Mouse (Mus musculus) kidney, embryonic 14.5 days (tissue): ENCODE results near the gene Limch1. TPM values are rescaled to one million over a fixed set of nuclear protein-coding genes. Genes with fewer than 3 reads are reported as not detected.

Experiments used
- ATAC-seq: fragments of 200-750 bp; cut with Nextera tagmentation; 2 replicates; pipeline ENCODE4 v1.8.0; 2017; ENCODE audit warnings: moderate number of reproducible peaks, mild to moderate bottlenecking, moderate TSS enrichment, moderate library complexity; ENCODE audit not compliant: low FRiP score, low TSS enrichment
- H3K27ac ChIP-seq: fragments of 300-500 bp; sonication (generic); 2 replicates; pipeline ENCODE4 v1.5.1; 2014; ENCODE audit warnings: low read depth, mild to moderate bottlenecking, low read length, moderate library complexity, mixed read lengths
- H3K27me3 ChIP-seq: fragments of 300-500 bp; sonication (generic); 2 replicates; pipeline ENCODE4 v1.6.1; 2014; ENCODE audit warnings: mild to moderate bottlenecking, low read length; ENCODE audit not compliant: control insufficient read depth, insufficient read depth
- H3K36me3 ChIP-seq: fragments of 300-500 bp; sonication (generic); 2 replicates; pipeline ENCODE4 v1.6.1; 2014; ENCODE audit warnings: low read length, mixed read lengths; ENCODE audit not compliant: control insufficient read depth, insufficient read depth
- H3K4me1 ChIP-seq: fragments of 300-500 bp; sonication (generic); 2 replicates; pipeline ENCODE4 v1.6.1; 2014; ENCODE audit warnings: low read length, mixed read lengths; ENCODE audit not compliant: control insufficient read depth, insufficient read depth
- H3K4me2 ChIP-seq: fragments of 300-500 bp; sonication (generic); replicated peaks from 2 replicates; pipeline ENCODE4 v1.6.1; 2014; ENCODE audit warnings: low read depth, mild to moderate bottlenecking, low read length
- H3K4me3 ChIP-seq: fragments of 300-500 bp; sonication (generic); 2 replicates; pipeline ENCODE4 v1.5.1; 2014; ENCODE audit warnings: mild to moderate bottlenecking, low read length
- H3K9ac ChIP-seq: fragments of 300-500 bp; sonication (generic); 2 replicates; pipeline ENCODE4 v1.6.1; 2014; ENCODE audit warnings: low read depth, mild to moderate bottlenecking, low read length, moderate library complexity
- H3K9me3 ChIP-seq: fragments of 300-500 bp; sonication (generic); 2 replicates; pipeline ENCODE4 v1.6.1; 2016; ENCODE audit warnings: low read length; ENCODE audit not compliant: control insufficient read depth
- WGBS: fragments of 180-500 bp; shearing (Covaris S2); extraction: QIAGEN DNeasy Blood & Tissue Kit; methylation state at CpG from one replicate; pipeline ENCODE4 v1.1.7; 2014; 5-methylcytosine and 5-hydroxymethylcytosine counted together
- polyA plus RNA-seq: library from polyadenylated mRNA; unstranded; fragments of >200 nt; fragmentation: Nextera tagmentation; extraction: Ambion mirVana; gene quantifications from 2 replicates; pipeline ENCODE4 v1.2.1, GENCODE M21; 2014

Gene Limch1
- polyA plus RNA-seq, 1 experiment from 2014 or later = 48.9 TPM

DNA sequence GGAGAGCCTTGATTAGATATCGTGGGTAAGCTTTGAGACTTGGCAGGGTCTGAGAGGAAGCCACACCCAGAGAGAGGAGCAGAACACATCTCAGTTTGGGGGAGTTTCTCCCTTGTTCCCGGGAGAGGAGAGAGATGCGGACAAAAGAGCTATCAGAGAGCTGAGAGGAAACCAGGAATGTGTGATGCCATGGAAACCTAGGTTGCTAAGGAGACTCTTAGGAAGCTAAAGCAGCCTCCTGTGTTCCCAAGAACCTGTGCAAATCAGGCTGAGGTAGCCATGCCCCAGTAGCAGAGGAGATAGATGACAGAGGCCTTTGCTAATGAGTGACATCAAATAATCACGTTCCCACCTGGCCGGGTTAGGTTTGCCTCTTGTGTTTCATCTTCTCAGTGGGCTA lies 119.6 kb downstream of the Limch1 start:
- H3K27me3 ChIP-seq = no peaks in the 10 kb centered on the region
- no peak overlapping the region for H3K4me2 ChIP-seq
- H3K9me3 ChIP-seq = no peaks in the 10 kb centered on the region
- no peak overlapping the region for H3K4me3 ChIP-seq
- no peaks in the 10 kb centered on the region for H3K36me3 ChIP-seq
- 76% methylated on average over 5 of the region's 5 CpGs for WGBS
- H3K27ac ChIP-seq = no peak overlapping the region
- H3K4me1 ChIP-seq = 0 out of 2 replicates have a peak, but pooled peaks cover 13% of the 10 kb centered on the region
- no peak for ATAC-seq
- no peak overlapping the region for H3K9ac ChIP-seq

DNA sequence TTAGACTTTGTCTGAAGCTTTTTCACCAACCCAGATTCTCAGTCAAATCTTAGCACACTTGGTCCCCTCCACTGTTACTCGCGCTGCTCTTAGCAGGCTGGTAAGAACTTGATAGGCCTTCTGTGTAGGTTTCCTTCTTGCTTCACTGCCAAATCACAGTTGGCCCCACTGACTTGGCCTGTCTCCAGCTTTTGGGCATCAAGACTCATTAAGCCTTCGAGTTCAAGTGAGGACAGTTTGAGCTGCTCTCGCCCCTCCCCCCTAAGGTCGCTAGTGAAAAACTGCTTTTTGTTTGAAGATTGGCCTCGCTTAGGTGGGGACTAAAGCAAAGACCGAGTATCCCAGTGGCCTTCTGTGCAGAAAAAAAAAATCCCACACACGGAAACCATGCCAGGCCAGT lies 120.4 kb downstream of the Limch1 start:
- no peak overlapping the region for H3K9ac ChIP-seq
- H3K4me1 ChIP-seq = 0 out of 2 replicates have a peak, but pooled peaks cover 13% of the 10 kb centered on the region
- H3K9me3 ChIP-seq = no peaks in the 10 kb centered on the region
- WGBS = 70% methylated on average over 8 of the region's 8 CpGs
- ATAC-seq = no peak
- no peak overlapping the region for H3K4me2 ChIP-seq
- no peak overlapping the region for H3K27ac ChIP-seq
- no peak overlapping the region for H3K4me3 ChIP-seq
- no peaks in the 10 kb centered on the region for H3K27me3 ChIP-seq
- no peaks in the 10 kb centered on the region for H3K36me3 ChIP-seq

DNA sequence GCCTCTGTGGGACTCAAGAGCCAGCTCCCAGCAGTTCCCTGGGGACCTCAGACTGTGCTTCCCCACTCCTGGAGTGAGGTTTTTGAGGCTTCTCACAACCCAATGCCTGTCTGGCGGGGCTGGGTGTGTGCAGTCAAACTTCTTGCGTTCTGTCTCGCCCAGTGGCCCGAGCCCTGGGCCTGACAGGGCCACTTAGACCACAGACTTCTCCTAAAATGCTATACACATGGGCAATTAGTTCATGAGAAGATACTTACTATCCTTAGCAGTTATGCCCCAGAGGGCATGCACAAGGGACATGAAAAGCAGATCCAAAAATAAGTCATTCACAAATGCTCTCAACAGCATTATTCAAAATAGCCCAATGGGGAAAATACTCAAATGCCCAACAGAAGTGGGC lies 123.9 kb downstream of the Limch1 start:
- no peaks in the 10 kb centered on the region for H3K9me3 ChIP-seq
- no peaks in the 10 kb centered on the region for H3K4me1 ChIP-seq
- 91% methylated on average over 4 of the region's 4 CpGs for WGBS
- no peak overlapping the region for H3K9ac ChIP-seq
- no peak overlapping the region for H3K27ac ChIP-seq
- no peak overlapping the region for H3K4me2 ChIP-seq
- no peaks in the 10 kb centered on the region for H3K27me3 ChIP-seq
- no peaks in the 10 kb centered on the region for H3K36me3 ChIP-seq
- ATAC-seq = no peak
- no peak overlapping the region for H3K4me3 ChIP-seq

DNA sequence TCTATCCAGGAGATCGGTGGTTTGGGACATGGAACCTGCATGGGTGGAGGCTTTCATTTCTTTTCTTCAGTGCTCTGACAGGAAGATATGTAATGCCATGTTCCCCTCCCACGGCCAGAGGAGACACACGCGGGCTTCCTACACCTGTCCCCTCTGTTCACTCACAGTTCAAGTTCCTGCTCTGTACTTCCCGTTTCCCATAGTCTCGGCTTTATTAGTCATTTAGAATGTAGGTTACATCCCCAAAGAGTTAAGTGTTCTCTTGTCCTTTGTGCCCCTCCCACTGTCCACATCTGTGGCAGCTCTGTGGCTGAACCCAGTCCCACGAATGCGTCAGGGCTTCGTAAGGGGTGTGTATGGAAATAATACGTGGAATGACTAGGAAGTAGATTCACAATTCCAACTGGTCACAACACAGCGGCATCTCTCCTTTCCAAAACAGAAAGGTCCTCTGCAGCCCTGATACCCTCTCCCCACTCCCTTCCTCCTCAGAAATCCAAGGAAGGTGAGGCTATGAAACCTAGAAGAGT lies 126.0 kb downstream of the Limch1 start:
- no peaks in the 10 kb centered on the region for H3K36me3 ChIP-seq
- WGBS = 89% methylated on average over 11 of the region's 11 CpGs
- no peak overlapping the region for H3K9ac ChIP-seq
- no peak overlapping the region for H3K4me2 ChIP-seq
- H3K4me1 ChIP-seq = 0 out of 2 replicates have a peak, but pooled peaks cover 3% of the 10 kb centered on the region
- H3K4me3 ChIP-seq = no peak overlapping the region
- no peak overlapping the region for H3K27ac ChIP-seq
- no peaks in the 10 kb centered on the region for H3K27me3 ChIP-seq
- no peaks in the 10 kb centered on the region for H3K9me3 ChIP-seq
- no peak for ATAC-seq

DNA sequence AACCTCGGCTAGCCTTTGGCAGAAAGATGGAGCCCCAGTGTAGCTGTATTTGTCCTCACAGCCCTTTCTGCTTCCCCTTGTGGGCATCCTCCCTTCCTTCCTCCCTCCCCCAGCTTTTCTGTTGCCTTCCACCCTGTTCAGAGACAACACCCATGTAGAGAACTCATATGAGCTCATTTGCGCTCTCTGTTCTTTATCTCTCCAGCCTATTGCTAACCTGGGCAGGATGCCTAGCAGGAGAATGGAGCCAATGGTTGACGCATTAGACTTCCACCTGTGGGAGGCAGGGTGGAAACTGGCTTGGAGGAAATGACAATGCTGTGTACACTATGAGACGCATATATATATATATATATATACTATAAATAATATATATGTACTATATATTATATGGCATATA lies 126.4 kb downstream of the Limch1 start:
- ATAC-seq = no peak
- Histone ChIP-seq H3K27me3 (no peaks in the 10 kb centered on the region), H3K9ac (no peak overlapping the region), H3K27ac (no peak overlapping the region), H3K4me3 (no peak overlapping the region), H3K9me3 (no peaks in the 10 kb centered on the region), H3K4me2 (no peak overlapping the region), H3K36me3 (no peaks in the 10 kb centered on the region), H3K4me1 (0 out of 2 replicates have a peak, but pooled peaks cover 3% of the 10 kb centered on the region)
- 87% methylated on average over 4 of the region's 4 CpGs for WGBS

DNA sequence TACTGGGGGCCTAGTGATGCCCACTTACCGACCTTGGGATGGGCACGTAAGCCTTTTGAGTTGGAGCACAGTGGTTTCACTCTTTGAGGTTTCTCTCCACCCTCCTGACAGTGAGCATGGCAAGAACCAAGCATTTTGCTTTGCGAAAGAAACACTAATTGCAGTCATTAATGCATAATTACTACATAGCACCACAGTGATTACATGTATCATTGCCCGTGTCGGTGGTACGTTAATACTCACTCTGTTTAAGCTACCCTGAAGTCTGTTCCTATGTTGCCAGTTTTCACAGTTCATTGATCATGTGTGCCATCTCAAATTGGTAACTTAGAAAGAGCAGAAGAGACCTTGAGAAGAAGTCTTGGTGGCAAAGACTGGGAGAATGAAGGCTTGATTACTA lies 127.1 kb downstream of the Limch1 start:
- Histone ChIP-seq H3K9me3 (no peaks in the 10 kb centered on the region), H3K36me3 (no peaks in the 10 kb centered on the region), H3K4me1 (0 out of 2 replicates have a peak, but pooled peaks cover 3% of the 10 kb centered on the region), H3K9ac (no peak overlapping the region), H3K4me2 (no peak overlapping the region), H3K27ac (no peak overlapping the region), H3K27me3 (no peaks in the 10 kb centered on the region), H3K4me3 (no peak overlapping the region)
- no peak for ATAC-seq
- WGBS = 93% methylated on average over 6 of the region's 6 CpGs

DNA sequence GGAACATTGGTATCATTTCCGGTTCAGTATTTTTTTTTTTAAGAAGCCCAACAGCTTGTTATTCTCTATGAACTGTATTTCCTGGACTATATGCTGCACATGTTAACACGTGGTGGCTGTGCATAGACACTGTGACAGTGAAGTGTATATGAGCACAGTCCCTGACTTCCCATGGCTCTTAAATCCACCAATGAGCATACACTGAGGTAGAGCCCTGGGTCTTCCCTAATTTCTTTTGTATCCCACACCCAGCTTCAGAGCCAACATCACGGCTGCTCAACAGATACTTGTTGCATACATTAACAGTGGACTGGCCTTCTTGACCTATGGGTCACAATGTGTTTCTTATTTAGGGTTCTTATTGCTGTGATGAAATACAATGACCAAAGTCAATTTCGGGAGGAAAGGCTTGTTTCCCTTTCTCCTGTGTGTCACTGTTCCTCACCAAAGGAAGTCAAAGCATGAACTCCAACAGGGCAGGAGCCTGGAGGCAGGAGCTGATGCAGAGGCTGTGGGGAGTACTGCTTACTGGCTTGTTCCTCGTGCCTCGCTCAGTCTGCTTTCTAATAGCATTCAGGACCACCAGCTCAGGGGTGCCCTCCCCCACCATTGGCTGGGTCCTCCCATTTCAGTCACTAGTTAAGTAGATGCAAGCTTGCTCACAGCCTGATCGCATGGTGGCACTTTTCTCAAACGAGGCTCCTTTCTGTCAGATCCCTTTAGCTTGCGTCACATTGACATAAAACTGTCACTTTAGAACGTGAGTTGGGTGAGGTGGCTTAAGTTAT lies 130.6 kb downstream of the Limch1 start:
- Histone ChIP-seq H3K4me2 (no peak overlapping the region), H3K9ac (no peak overlapping the region), H3K4me1 (0 out of 2 replicates have a peak, but pooled peaks cover 3% of the 10 kb centered on the region), H3K9me3 (no peaks in the 10 kb centered on the region), H3K27me3 (no peaks in the 10 kb centered on the region), H3K36me3 (no peaks in the 10 kb centered on the region), H3K4me3 (no peak overlapping the region), H3K27ac (no peak overlapping the region)
- 37% methylated on average over 10 of the region's 10 CpGs for WGBS
- no peak for ATAC-seq

DNA sequence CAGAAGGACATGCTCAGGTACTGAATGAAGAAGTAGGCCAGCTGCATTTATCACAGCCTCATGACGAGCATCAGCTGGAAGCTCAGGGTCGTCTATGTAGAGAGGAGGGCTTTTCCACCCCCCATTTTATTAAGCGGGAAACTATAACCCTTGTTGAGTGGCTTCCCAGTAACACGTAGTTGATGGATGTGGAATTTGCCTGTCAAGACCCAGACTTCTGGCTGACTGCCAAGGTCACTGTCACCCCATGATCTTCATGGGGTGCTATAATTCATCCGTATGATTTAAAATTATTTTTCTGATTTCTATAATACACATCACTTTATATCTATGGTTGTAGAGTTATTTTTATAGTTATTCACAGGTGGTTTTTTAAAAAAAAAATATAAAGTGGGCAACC lies 131.4 kb downstream of the Limch1 start:
- H3K27me3 ChIP-seq = no peaks in the 10 kb centered on the region
- no peaks in the 10 kb centered on the region for H3K36me3 ChIP-seq
- peaks cover 8% of the 10 kb centered on the region; the same call in 1 of the 2 replicates for H3K4me1 ChIP-seq
- H3K27ac ChIP-seq = no peak overlapping the region
- no peaks in the 10 kb centered on the region for H3K9me3 ChIP-seq
- H3K4me3 ChIP-seq = no peak overlapping the region
- 57% methylated on average over 5 of the region's 5 CpGs for WGBS
- H3K4me2 ChIP-seq = no peak overlapping the region
- no peak overlapping the region for H3K9ac ChIP-seq
- no peak for ATAC-seq

DNA sequence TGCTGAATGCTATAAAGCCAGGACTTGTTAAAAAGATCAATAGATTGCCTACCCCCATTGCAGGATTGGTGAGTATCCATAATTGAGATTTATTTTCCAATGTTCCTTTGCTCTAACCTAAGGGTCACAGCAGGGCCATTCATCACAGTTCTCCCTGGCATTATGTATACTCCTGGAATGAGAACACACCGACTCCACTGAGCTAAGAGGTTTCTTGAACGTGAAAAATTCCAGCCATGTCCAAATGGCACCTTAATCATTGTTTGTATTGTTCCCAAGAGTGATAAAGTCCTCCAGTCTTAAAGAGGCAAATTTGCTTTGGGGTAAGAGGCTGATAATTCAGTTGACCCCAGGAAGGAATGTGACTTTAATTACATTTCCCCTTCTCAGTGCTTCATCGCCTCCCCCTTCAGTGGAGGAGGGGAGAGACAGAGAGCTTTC lies 136.3 kb downstream of the Limch1 start:
- ATAC-seq = no peak

More for the DNA sequence above, 136.3 kb downstream of the Limch1 start:
- Histone ChIP-seq H3K4me3 (no peak overlapping the region), H3K36me3 (no peaks in the 10 kb centered on the region), H3K9me3 (no peaks in the 10 kb centered on the region), H3K9ac (no peak overlapping the region), H3K4me1 (peaks cover 6% of the 10 kb centered on the region; the same call in 1 of the 2 replicates), H3K4me2 (no peak overlapping the region), H3K27ac (no peak overlapping the region), H3K27me3 (no peaks in the 10 kb centered on the region)
- WGBS = 9% methylated on average over 3 of the region's 3 CpGs
